Mouse (Mus musculus): Measurements from ENCODE around the gene Gm2916. TPM values are rescaled to one million over a fixed set of nuclear protein-coding genes. Genes with fewer than 3 reads are reported as not detected.

Gene Gm2916
- not detected for polyA plus RNA-seq (2015; fragmentation: Illumina TruSeq; extraction: RNeasy Lipid Tissue Mini Kit (QIAGEN cat#74804); ENCODE audit: insufficient read depth, low read depth, low replicate concordance)

DNA sequence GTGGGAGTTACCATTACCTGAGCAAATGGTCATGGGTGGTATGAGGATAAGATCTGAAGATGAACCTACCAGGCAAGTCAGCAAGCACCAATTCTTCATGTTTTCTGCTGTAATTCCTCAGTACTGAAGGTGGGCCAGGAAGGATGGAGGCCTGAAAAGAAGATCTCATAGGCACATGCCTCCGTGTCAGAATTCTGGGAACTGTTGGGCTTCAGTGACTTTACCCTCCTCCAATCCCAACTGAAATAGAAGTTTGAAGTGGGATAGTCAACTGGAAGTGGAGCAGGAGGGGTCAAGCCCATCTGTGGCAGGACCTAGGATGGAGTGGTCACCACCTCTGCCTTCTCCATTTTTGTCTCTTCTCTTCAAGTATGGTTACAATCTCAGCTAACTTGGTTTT, at the start of gene Gm2916:
TSS of gene Gm2916 (plus strand) at position 301 of the 400 bp plus-strand sequence.

DNA sequence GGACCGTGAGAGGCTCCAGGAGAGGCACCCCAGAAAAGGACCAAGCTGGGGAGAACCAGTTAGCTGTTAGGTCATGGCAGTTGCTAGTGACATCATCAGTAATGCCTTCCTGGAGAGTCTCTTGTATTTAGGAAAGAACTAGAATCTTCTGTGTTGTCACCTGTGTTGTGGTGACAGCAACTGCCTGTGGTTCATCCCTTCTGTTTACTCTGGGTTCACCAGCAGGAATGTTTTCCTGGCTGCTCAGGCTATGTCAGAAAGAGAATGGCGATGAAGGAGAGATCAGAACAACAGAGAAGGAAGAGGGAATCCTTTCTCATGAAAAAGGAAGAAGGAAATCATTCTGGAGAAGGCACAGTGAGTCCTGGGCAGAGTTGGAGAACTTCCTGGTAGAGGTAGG, 38.0 kb upstream of the Gm2916 start, which contains the start of gene Gm3033:
TSS of gene Gm3033 (plus strand) at position 301 of the 400 bp plus-strand sequence.

DNA sequence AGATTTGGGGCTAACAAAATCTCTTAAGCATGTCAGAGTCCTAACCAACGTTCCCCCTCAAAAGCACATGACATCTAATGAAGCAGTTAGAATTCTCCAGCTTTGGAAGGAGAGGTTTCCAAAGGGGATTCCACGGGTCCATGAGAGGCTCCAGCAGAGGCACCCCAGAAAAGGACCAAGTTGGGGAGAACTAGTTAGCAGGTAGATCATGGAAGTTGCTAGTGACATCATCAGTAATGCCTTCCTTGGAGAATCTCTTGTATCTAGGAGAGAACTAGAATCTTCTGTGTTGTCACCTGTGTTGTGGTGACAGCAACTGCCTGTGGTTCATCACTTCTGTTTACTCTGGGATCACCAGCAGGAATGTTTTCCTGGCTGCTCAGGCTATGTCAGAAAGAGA, 47.5 kb downstream of the Gm2916 start, which contains the start of gene Gm3029:
TSS of gene Gm3029 (plus strand) at position 301 of the 400 bp plus-strand sequence.

DNA sequence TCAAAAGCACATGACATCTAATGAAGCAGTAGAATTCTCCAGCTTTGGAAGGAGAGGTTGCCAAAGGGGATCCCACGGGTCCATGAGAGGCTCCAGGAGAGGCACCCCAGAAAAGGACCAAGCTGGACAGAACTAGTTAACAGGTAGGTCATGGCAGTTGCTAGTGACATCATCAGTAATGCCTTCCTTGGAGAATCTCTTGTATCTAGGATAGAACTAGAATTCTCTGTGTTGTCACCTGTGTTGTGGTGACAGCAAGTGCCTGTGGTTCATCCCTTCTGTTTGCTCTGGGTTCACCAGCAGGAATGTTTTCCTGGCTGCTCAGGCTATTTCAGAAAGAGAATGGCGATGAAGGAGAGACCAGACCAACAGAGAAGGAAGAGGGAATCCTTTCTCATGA, 79.3 kb downstream of the Gm2916 start, which contains the start of gene Gm3095:
TSS of gene Gm3095 (plus strand) at position 301 of the 400 bp plus-strand sequence.

Other genes with a start within 250 kb of the Gm2916 start
- not detected for gene Gm3012, start 249.7 kb upstream of the Gm2916 start, polyA plus RNA-seq (2015; fragmentation: Illumina TruSeq; extraction: RNeasy Lipid Tissue Mini Kit (QIAGEN cat#74804); ENCODE audit: insufficient read depth, low read depth, low replicate concordance)
- gene Gm3020, start 232.1 kb upstream of the Gm2916 start, polyA plus RNA-seq (2015; fragmentation: Illumina TruSeq; extraction: RNeasy Lipid Tissue Mini Kit (QIAGEN cat#74804); ENCODE audit: insufficient read depth, low read depth, low replicate concordance), result not detected
- not detected for gene Gm3043, start 195.4 kb upstream of the Gm2916 start, polyA plus RNA-seq (2015; fragmentation: Illumina TruSeq; extraction: RNeasy Lipid Tissue Mini Kit (QIAGEN cat#74804); ENCODE audit: insufficient read depth, low read depth, low replicate concordance)
- not detected for gene Gm3002, start 74.1 kb upstream of the Gm2916 start, polyA plus RNA-seq (2015; fragmentation: Illumina TruSeq; extraction: RNeasy Lipid Tissue Mini Kit (QIAGEN cat#74804); ENCODE audit: insufficient read depth, low read depth, low replicate concordance)
- gene Gm3033, start 37.9 kb upstream of the Gm2916 start, polyA plus RNA-seq (2015; fragmentation: Illumina TruSeq; extraction: RNeasy Lipid Tissue Mini Kit (QIAGEN cat#74804); ENCODE audit: insufficient read depth, low read depth, low replicate concordance), result not detected
- gene Gm3029, start 47.6 kb downstream of the Gm2916 start, polyA plus RNA-seq (2015; fragmentation: Illumina TruSeq; extraction: RNeasy Lipid Tissue Mini Kit (QIAGEN cat#74804); ENCODE audit: insufficient read depth, low read depth, low replicate concordance), result not detected
- gene Gm3095, start 79.4 kb downstream of the Gm2916 start, polyA plus RNA-seq (2015; fragmentation: Illumina TruSeq; extraction: RNeasy Lipid Tissue Mini Kit (QIAGEN cat#74804); ENCODE audit: insufficient read depth, low read depth, low replicate concordance), result not detected
- not detected for gene Gm3099, start 114.2 kb downstream of the Gm2916 start, polyA plus RNA-seq (2015; fragmentation: Illumina TruSeq; extraction: RNeasy Lipid Tissue Mini Kit (QIAGEN cat#74804); ENCODE audit: insufficient read depth, low read depth, low replicate concordance)
- gene Gm5796, start 139.8 kb downstream of the Gm2916 start, polyA plus RNA-seq (2015; fragmentation: Illumina TruSeq; extraction: RNeasy Lipid Tissue Mini Kit (QIAGEN cat#74804); ENCODE audit: insufficient read depth, low read depth, low replicate concordance), result not detected
- not detected for gene Gm3115, start 199.9 kb downstream of the Gm2916 start, polyA plus RNA-seq (2015; fragmentation: Illumina TruSeq; extraction: RNeasy Lipid Tissue Mini Kit (QIAGEN cat#74804); ENCODE audit: insufficient read depth, low read depth, low replicate concordance)
- not detected for gene Gm8108, start 226.4 kb downstream of the Gm2916 start, polyA plus RNA-seq (2015; fragmentation: Illumina TruSeq; extraction: RNeasy Lipid Tissue Mini Kit (QIAGEN cat#74804); ENCODE audit: insufficient read depth, low read depth, low replicate concordance)

Data from pancreas, adult 10 weeks (tissue).